18 mouse cellular contexts compared by ENCODE assay signal in the genomic region with DNA sequence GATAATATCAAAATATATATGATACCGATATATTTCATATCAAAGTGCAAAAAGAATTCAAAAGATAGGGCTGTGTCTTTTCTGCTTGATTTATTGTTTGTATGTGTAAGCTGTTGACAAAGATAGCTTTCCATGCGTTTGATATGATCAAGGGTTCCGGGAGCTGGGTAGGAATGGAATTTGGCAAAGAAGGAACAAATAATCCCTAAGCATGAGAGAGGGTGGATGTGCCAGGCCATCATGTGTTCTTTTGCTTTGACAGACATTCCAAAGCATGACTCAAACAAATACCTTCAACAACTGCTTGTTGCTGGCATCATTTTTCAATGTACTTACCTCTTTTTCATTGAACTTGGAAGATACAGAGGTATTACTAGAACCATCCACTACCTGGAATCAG.
"Had no signal": no experiment of that assay in that cellular context is flagged by ENCODE, and none has a peak within 500 bp of the region (broad histone marks: within the 10 kb centered on the region; RNA-seq: fewer than 3 reads in every experiment).

No protein-coding gene starts in this region.

- H3K9ac ChIP-seq: lung, embryonic 14.5 days; midbrain, embryonic 12.5 days; neural tube, embryonic 13.5 days; neural tube, embryonic 15.5 days had no signal

- H3K4me2 ChIP-seq: lung, embryonic 14.5 days; midbrain, embryonic 12.5 days; neural tube, embryonic 13.5 days; neural tube, embryonic 15.5 days had no signal

- H3K9me3 ChIP-seq: midbrain, embryonic 10.5 days; midbrain, embryonic 12.5 days; neural tube, embryonic 13.5 days; neural tube, embryonic 15.5 days had no signal

- H3K4me1 ChIP-seq: midbrain, embryonic 10.5 days; midbrain, embryonic 12.5 days; neural tube, embryonic 13.5 days; neural tube, embryonic 15.5 days had no signal

- ATAC-seq: midbrain, embryonic 16.5 days had no signal

- H3K36me3 ChIP-seq: midbrain, embryonic 10.5 days; midbrain, embryonic 12.5 days; neural tube, embryonic 13.5 days; neural tube, embryonic 15.5 days had no signal

- H3K4me3 ChIP-seq: midbrain, embryonic 10.5 days; midbrain, embryonic 12.5 days; myocyte; neural tube, embryonic 13.5 days; neural tube, embryonic 15.5 days had no signal

- DNase-seq: lung, embryonic 14.5 days; lung, postnatal 10 days; lung, postnatal 4 days; midbrain, embryonic 14.5 days; retina, postnatal 1 day; right cerebral cortex, adult 18-20 months; right cerebral cortex, postnatal 25 days; right cerebral cortex, postnatal 4 days; spleen, adult 18-20 months; thymus, adult 18-20 months; thymus, postnatal 14 days; thymus, postnatal 36 days had no signal

- H3K27ac ChIP-seq: midbrain, embryonic 10.5 days; midbrain, embryonic 12.5 days; neural tube, embryonic 13.5 days; neural tube, embryonic 15.5 days had no signal

- H3K27me3 ChIP-seq: midbrain, embryonic 12.5 days; neural tube, embryonic 13.5 days; neural tube, embryonic 15.5 days had no signal
